Mouse (Mus musculus) liver, embryonic 11.5 days (tissue): ENCODE measurements around the gene Pbx2. TPM values are rescaled to one million over a fixed set of nuclear protein-coding genes. Genes with fewer than 3 reads are reported as not detected.

Experiments used
- ATAC-seq: fragments of 200-750 bp; cut with Nextera tagmentation; replicated peaks from 2 replicates; pipeline ENCODE4 v1.8.0; 2017; ENCODE audit warnings: moderate number of reproducible peaks, mild to moderate bottlenecking, moderate TSS enrichment, moderate library complexity; ENCODE audit not compliant: low FRiP score
- DNase-seq: peaks from one replicate; pipeline ENCODE4 v3.0.0-alpha.2; 2017; ENCODE audit warnings: low spot score
- H3K27ac ChIP-seq: fragments of 300-500 bp; sonication (generic); 2 replicates; pipeline ENCODE4 v1.5.1; 2014; ENCODE audit warnings: mild to moderate bottlenecking, low read depth, low read length, control low read depth
- H3K27me3 ChIP-seq: fragments of 300-500 bp; sonication (generic); replicated peaks from 2 replicates; pipeline ENCODE4 v1.6.1; 2014; ENCODE audit warnings: low read length, mixed read lengths; ENCODE audit not compliant: control insufficient read depth, insufficient read depth
- H3K36me3 ChIP-seq: fragments of 300-500 bp; sonication (generic); 2 replicates; pipeline ENCODE4 v1.6.1; 2014; ENCODE audit warnings: mild to moderate bottlenecking, low read length, moderate library complexity, mixed read lengths; ENCODE audit not compliant: control insufficient read depth, insufficient read depth
- H3K4me1 ChIP-seq: fragments of 300-500 bp; sonication (generic); replicated peaks from 2 replicates; pipeline ENCODE4 v1.6.1; 2014; ENCODE audit warnings: low read length, mixed read lengths; ENCODE audit not compliant: control insufficient read depth, insufficient read depth
- H3K4me2 ChIP-seq: fragments of 300-500 bp; sonication (generic); 2 replicates; pipeline ENCODE4 v1.6.1; 2014; ENCODE audit warnings: mild to moderate bottlenecking, control low read depth, moderate library complexity
- H3K4me3 ChIP-seq: fragments of 300-500 bp; sonication (generic); 2 replicates; pipeline ENCODE4 v1.5.1; 2014; ENCODE audit warnings: low read depth, low read length, control low read depth
- H3K9ac ChIP-seq: fragments of 300-500 bp; sonication (generic); 2 replicates; pipeline ENCODE4 v1.6.1; 2014; ENCODE audit warnings: low read depth, low read length, control low read depth
- H3K9me3 ChIP-seq: fragments of 300-500 bp; sonication (generic); 2 replicates; pipeline ENCODE4 v1.6.1; 2016; ENCODE audit warnings: low read length, inconsistent platforms, mixed read lengths; ENCODE audit not compliant: control insufficient read depth
- WGBS: fragments of 180-500 bp; shearing (Covaris S2); extraction: QIAGEN DNeasy Blood & Tissue Kit; methylation state at CpG from one replicate; pipeline ENCODE4 v1.1.7; 2014; 5-methylcytosine and 5-hydroxymethylcytosine counted together
- polyA plus RNA-seq: library from polyadenylated mRNA; unstranded; fragments of >200 nt; fragmentation: Nextera tagmentation; extraction: Ambion mirVana; gene quantifications from 2 replicates; pipeline ENCODE4 v1.2.1, GENCODE M21; 2014

The Pbx2 gene
- polyA plus RNA-seq, 1 experiment from 2014 or later = 11.4 TPM

- Histone ChIP-seq H3K4me3 (no peak overlapping the region), H3K36me3 (no peaks in the 10 kb centered on the region), H3K4me1 (peaks cover 26% of the 10 kb centered on the region), H3K4me2 (no peak overlapping the region), H3K27ac (no peak overlapping the region), H3K27me3 (no peaks in the 10 kb centered on the region), H3K9ac (no peak overlapping the region), H3K9me3 (no peaks in the 10 kb centered on the region)
- 90% methylated on average over 8 of the region's 8 CpGs for WGBS
- DNase-seq (no peak), ATAC-seq (no peak)
Observed at GRCm38 (mm10) chr17:34585121-34585520, 5.9 kb upstream of the Pbx2 start.

GRCm38 (mm10) chr17:34585877-34586771 is 4.9 kb upstream of the Pbx2 start:
- H3K4me2 ChIP-seq = peak overlapping the region; percentile 100
- no peaks in the 10 kb centered on the region for H3K9me3 ChIP-seq
- no peaks in the 10 kb centered on the region for H3K36me3 ChIP-seq
- 38% methylated on average over 32 of the region's 32 CpGs for WGBS
- H3K4me3 ChIP-seq = peak overlapping the region; percentile 91
- peak overlapping the region; percentile 72; the same call in 1 of the 2 replicates for H3K27ac ChIP-seq
- no peak for DNase-seq
- ATAC-seq = no peak
- peaks cover 36% of the 10 kb centered on the region for H3K4me1 ChIP-seq
- peak overlapping the region; percentile 81 for H3K9ac ChIP-seq
- no peaks in the 10 kb centered on the region for H3K27me3 ChIP-seq

- Histone ChIP-seq H3K27me3 (no peaks in the 10 kb centered on the region), H3K9ac (peak overlapping the region; percentile 81), H3K4me2 (peak overlapping the region; percentile 100), H3K36me3 (no peaks in the 10 kb centered on the region), H3K4me1 (peaks cover 42% of the 10 kb centered on the region), H3K27ac (peak overlapping the region; percentile 72), H3K9me3 (no peaks in the 10 kb centered on the region), H3K4me3 (peak overlapping the region; percentile 91)
- peak; percentile 82 for ATAC-seq
- under 1% methylated on average over 38 of the region's 38 CpGs for WGBS
- DNase-seq = peak; percentile 81
Observed at GRCm38 (mm10) chr17:34586796-34587422, 4.2 kb upstream of the Pbx2 start.

DNA sequence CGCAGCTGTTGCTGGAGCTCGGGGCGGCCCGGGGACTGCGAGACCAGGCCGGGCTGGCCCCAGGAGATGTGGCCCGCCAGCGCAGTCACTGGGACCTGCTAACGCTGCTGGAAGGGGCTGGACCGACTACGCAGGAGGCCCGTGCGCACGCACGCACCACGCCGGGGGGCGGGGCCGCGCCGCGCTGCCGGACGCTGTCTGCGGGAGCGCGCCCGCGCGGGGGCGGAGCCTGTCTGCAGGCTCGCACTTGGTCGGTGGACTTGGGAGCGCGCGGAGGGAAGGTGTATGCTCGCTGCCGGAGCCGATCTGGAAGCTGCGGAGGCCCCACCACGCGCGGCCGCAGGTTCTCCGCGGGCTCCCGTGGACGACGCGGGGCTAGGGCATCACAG is 3.6 kb upstream of the Pbx2 start:
- H3K4me1 ChIP-seq = peaks cover 42% of the 10 kb centered on the region
- peak overlapping the region; percentile 100 for H3K4me2 ChIP-seq
- DNase-seq (peak; percentile 99), ATAC-seq (peak; percentile 82)
- H3K27ac ChIP-seq = peak overlapping the region; percentile 72
- no peaks in the 10 kb centered on the region for H3K36me3 ChIP-seq
- WGBS = 0% methylated on average over 50 of the region's 50 CpGs
- H3K27me3 ChIP-seq = no peaks in the 10 kb centered on the region
- no peaks in the 10 kb centered on the region for H3K9me3 ChIP-seq
- peak overlapping the region; percentile 91 for H3K4me3 ChIP-seq
- peak overlapping the region; percentile 81 for H3K9ac ChIP-seq

DNA sequence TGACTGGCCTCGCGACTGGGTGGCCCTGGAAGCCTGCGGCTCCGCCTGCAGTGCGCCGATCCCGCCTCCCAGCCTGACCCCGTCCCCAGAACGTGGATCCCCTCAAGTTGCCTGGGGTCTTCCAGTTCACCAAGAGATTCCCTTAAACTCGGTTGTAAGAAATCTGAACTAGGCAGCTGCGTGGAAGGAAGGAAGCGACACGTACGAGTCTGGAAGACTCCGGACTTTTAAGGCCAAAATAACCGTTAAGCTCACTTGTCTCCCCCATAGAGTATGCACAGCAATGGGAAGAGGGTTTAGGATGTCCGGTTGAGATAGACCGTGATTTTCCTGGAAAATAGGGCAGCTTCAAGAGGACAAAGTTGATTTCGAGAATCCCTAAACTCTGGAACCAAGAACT is 3.3 kb upstream of the Pbx2 start:
- ATAC-seq (peak; percentile 7; the same call in 1 of the 2 replicates), DNase-seq (no peak)
- H3K27ac ChIP-seq = peak overlapping the region; percentile 72
- H3K27me3 ChIP-seq = no peaks in the 10 kb centered on the region
- peak overlapping the region; percentile 81 for H3K9ac ChIP-seq
- WGBS = 3% methylated on average over 19 of the region's 19 CpGs
- peak overlapping the region; percentile 91 for H3K4me3 ChIP-seq
- H3K4me1 ChIP-seq = peaks cover 45% of the 10 kb centered on the region
- no peaks in the 10 kb centered on the region for H3K36me3 ChIP-seq
- peak overlapping the region; percentile 100 for H3K4me2 ChIP-seq
- H3K9me3 ChIP-seq = no peaks in the 10 kb centered on the region

DNA sequence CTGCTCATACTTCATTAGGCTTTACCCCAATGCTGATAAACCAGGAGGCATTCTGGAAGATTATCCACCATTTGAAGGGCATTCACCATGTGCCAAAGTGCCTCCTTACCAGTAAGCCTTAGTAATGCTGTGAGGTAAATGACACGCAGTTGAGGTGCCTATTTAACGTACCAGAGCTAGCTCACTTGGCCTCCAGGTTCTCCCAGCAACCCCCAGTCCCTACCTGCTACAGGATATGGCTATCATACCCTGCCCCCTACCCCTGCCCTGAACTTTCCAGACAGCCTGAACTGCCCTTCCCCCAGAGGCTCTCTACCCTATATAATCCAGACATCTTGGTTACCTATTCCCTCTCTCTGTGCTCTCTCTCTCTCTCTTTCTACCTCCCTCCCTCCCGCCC is 2.3 kb upstream of the Pbx2 start:
- Histone ChIP-seq H3K4me3 (peak overlapping the region; percentile 91), H3K27ac (peak overlapping the region; percentile 72; the same call in 1 of the 2 replicates), H3K4me1 (peaks cover 50% of the 10 kb centered on the region), H3K9me3 (no peaks in the 10 kb centered on the region), H3K9ac (no peak overlapping the region), H3K4me2 (peak overlapping the region; percentile 100), H3K36me3 (no peaks in the 10 kb centered on the region), H3K27me3 (no peaks in the 10 kb centered on the region)
- no peak for ATAC-seq
- DNase-seq = no peak
- 46% methylated on average over 3 of the region's 3 CpGs for WGBS

- H3K4me2 ChIP-seq = peak overlapping the region; percentile 100
- no peak for ATAC-seq
- H3K27me3 ChIP-seq = no peaks in the 10 kb centered on the region
- H3K4me1 ChIP-seq = peaks cover 54% of the 10 kb centered on the region
- H3K4me3 ChIP-seq = peak overlapping the region; percentile 91
- H3K36me3 ChIP-seq = no peaks in the 10 kb centered on the region
- no peak for DNase-seq
- no peaks in the 10 kb centered on the region for H3K9me3 ChIP-seq
- peak overlapping the region; percentile 13; the same call in 1 of the 2 replicates for H3K27ac ChIP-seq
- H3K9ac ChIP-seq = no peak overlapping the region
- 27% methylated on average over 7 of the region's 7 CpGs for WGBS
Observed at GRCm38 (mm10) chr17:34589206-34589605, 1.9 kb upstream of the Pbx2 start.

DNA sequence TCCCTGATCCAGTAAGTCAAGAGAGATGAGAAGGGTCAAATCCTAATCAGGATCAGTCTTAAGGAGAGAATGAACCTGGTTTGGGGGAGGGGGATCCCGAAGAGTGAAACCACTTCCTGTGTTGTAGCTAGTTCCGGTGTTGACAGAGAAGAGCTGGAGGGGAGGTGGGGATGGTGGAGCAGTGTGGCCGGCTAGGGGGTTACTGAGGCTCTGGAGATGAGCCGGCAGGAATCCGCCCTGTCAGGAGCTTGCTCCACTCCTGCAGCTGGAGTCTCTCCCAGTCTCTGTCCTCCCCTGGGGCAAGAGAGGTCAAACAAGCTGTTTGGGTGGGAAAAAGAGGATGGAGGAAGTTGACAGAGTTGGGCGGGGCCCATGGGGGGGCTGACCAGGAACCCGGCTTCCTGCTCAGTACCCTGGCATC is 1.4 kb upstream of the Pbx2 start, which contains the start of gene Gpsm3:
Gpsm3 (plus strand) TSS at position 126 of the 421 bp plus-strand sequence.
- peak within 1 kb of the TSS; percentile 96 for H3K9ac ChIP-seq
- DNase-seq = no peak
- peak within 1 kb of the TSS; percentile 100 for H3K4me2 ChIP-seq
- no peaks in the 10 kb centered on the region for H3K9me3 ChIP-seq
- no peaks in the 10 kb centered on the region; the same call in 1 of the 2 replicates for H3K36me3 ChIP-seq
- H3K27me3 ChIP-seq = no peaks in the 10 kb centered on the region
- peak within 1 kb of the TSS; percentile 95 for H3K27ac ChIP-seq
- H3K4me3 ChIP-seq = peak within 1 kb of the TSS; percentile 91
- H3K4me1 ChIP-seq = peaks cover 54% of the 10 kb centered on the region
- ATAC-seq = no peak
- 3% methylated on average over 7 of the region's 7 CpGs for WGBS
